Mouse (Mus musculus) hindbrain, embryonic 15.5 days (tissue): ENCODE data around the gene Dnajb12. TPM values are rescaled to one million over a fixed set of nuclear protein-coding genes. Genes with fewer than 3 reads are reported as not detected.

Experiments used
- ATAC-seq: fragments of 200-750 bp; cut with Nextera tagmentation; 2 replicates; pipeline ENCODE4 v1.8.0; 2017; ENCODE audit warnings: low read depth, moderate number of reproducible peaks, moderate TSS enrichment; ENCODE audit not compliant: low FRiP score
- H3K27ac ChIP-seq: fragments of 300-500 bp; sonication (generic); replicated peaks from 2 replicates; pipeline ENCODE4 v1.5.1; 2015; ENCODE audit warnings: mild to moderate bottlenecking, inconsistent platforms
- H3K27me3 ChIP-seq: fragments of 300-500 bp; sonication (generic); 2 replicates; pipeline ENCODE4 v1.6.1; 2015; ENCODE audit warnings: control low read depth, inconsistent platforms
- H3K36me3 ChIP-seq: fragments of 300-500 bp; sonication (generic); 2 replicates; pipeline ENCODE4 v1.6.1; 2015; ENCODE audit warnings: control low read depth, inconsistent platforms
- H3K4me1 ChIP-seq: fragments of 300-500 bp; sonication (generic); replicated peaks from 2 replicates; pipeline ENCODE4 v1.6.1; 2015; ENCODE audit warnings: control low read depth, inconsistent platforms
- H3K4me2 ChIP-seq: fragments of 300-500 bp; sonication (generic); 2 replicates; pipeline ENCODE4 v1.6.1; 2015; ENCODE audit warnings: moderate library complexity, mild to moderate bottlenecking, inconsistent platforms
- H3K4me3 ChIP-seq: fragments of 300-500 bp; sonication (generic); 2 replicates; pipeline ENCODE4 v1.5.1; 2015; ENCODE audit warnings: mild to moderate bottlenecking, inconsistent platforms
- H3K9ac ChIP-seq: fragments of 300-500 bp; sonication (generic); 2 replicates; pipeline ENCODE4 v1.6.1; 2015; ENCODE audit warnings: inconsistent platforms
- H3K9me3 ChIP-seq: fragments of 300-500 bp; sonication (generic); 2 replicates; pipeline ENCODE4 v1.6.1; 2016; ENCODE audit warnings: control low read depth, inconsistent platforms
- WGBS: fragments of 180-500 bp; shearing (Covaris S2); methylation state at CpG from one replicate; pipeline ENCODE4 v1.1.7; 2015; 5-methylcytosine and 5-hydroxymethylcytosine counted together
- polyA plus RNA-seq: library from polyadenylated mRNA; unstranded; fragments of >200 nt; fragmentation: Nextera tagmentation; extraction: Ambion mirVana; gene quantifications from 2 replicates; pipeline ENCODE4 v1.2.1, GENCODE M21; 2015

The Dnajb12 gene
- polyA plus RNA-seq, 1 experiment from 2014 or later, result 24.6 TPM

DNA sequence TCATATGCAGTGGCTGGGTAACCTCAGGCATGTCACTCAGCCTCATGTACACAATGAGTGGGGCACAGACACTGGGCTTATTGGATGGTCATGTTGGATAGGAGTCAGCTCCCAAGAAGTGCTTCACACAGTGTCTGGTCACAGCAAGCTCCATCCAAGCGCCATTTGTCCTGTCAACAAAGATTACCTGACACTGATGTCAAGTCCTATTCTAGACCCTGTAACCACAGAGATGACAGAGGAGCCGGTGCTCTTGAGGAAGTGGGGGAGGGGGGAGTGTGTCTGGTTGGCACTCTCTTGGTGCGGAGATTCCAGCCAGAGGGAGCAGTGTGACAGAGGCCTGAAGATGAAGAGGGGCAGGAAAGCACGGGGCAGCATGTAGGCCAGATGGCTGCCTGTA is 21.6 kb downstream of the Dnajb12 start:
- WGBS, result 35% methylated on average over 4 of the region's 4 CpGs
- no peak overlapping the region for H3K4me2 ChIP-seq
- H3K9me3 ChIP-seq, result no peaks in the 10 kb centered on the region
- ATAC-seq, result no peak
- H3K36me3 ChIP-seq, result peaks cover 4% of the 10 kb centered on the region; the same call in 1 of the 2 replicates
- H3K4me1 ChIP-seq, result peaks cover 72% of the 10 kb centered on the region
- H3K27ac ChIP-seq, result peak overlapping the region; percentile 95
- no peak overlapping the region for H3K4me3 ChIP-seq
- H3K9ac ChIP-seq, result no peak overlapping the region
- no peaks in the 10 kb centered on the region for H3K27me3 ChIP-seq

- Histone ChIP-seq H3K27ac (peak overlapping the region; percentile 95), H3K4me2 (no peak overlapping the region), H3K27me3 (no peaks in the 10 kb centered on the region), H3K36me3 (no peaks in the 10 kb centered on the region), H3K4me1 (peaks cover 66% of the 10 kb centered on the region), H3K4me3 (no peak overlapping the region), H3K9me3 (no peaks in the 10 kb centered on the region), H3K9ac (no peak overlapping the region)
- 96% methylated on average over 1 of the region's 1 CpGs for WGBS
- no peak for ATAC-seq
These were observed 22.1 kb downstream of the Dnajb12 start for GRCm38 (mm10) chr10:59901463-59901862.

GRCm38 (mm10) chr10:59901986-59902605 is 22.7 kb downstream of the Dnajb12 start:
- WGBS, result 61% methylated on average over 8 of the region's 8 CpGs
- no peak overlapping the region for H3K4me3 ChIP-seq
- no peaks in the 10 kb centered on the region for H3K9me3 ChIP-seq
- no peaks in the 10 kb centered on the region for H3K36me3 ChIP-seq
- H3K27ac ChIP-seq, result 0 out of 2 replicates have a peak overlapping the region, but pooled peaks have one; percentile 9
- peaks cover 60% of the 10 kb centered on the region for H3K4me1 ChIP-seq
- ATAC-seq, result no peak
- H3K27me3 ChIP-seq, result no peaks in the 10 kb centered on the region
- no peak overlapping the region for H3K4me2 ChIP-seq
- 0 out of 2 replicates have a peak overlapping the region, but pooled peaks have one; percentile 2 for H3K9ac ChIP-seq

GRCm38 (mm10) chr10:59902606-59902990 is 23.2 kb downstream of the Dnajb12 start:
- Histone ChIP-seq H3K4me3 (no peak overlapping the region), H3K4me1 (peaks cover 58% of the 10 kb centered on the region), H3K36me3 (no peaks in the 10 kb centered on the region), H3K9me3 (no peaks in the 10 kb centered on the region), H3K4me2 (no peak overlapping the region), H3K27ac (peak overlapping the region; percentile 9; the same call in 1 of the 2 replicates), H3K9ac (no peak overlapping the region), H3K27me3 (no peaks in the 10 kb centered on the region)
- 60% methylated on average over 8 of the region's 8 CpGs for WGBS
- no peak for ATAC-seq

DNA sequence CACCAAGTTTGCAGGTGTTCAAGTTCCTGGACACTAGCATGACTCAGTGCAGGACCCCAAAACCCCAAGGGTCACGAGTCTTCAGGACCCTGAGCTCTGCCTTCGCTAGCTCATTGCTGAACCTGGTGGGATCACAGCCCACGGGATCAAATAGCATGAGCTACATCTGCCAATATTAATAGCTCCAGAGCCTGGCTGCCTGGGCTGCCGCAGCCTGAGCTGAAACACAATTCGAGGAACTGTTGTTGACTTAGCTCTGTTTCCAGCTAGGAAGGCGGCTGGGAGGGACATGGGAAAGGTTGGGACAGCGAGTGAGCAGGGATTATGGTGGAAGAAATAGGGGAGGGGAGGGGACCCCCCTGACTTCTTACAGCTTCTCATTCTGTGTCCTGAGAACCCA is 23.8 kb downstream of the Dnajb12 start:
- H3K27ac ChIP-seq, result no peak overlapping the region; the same call in 1 of the 2 replicates
- H3K36me3 ChIP-seq, result no peaks in the 10 kb centered on the region
- no peaks in the 10 kb centered on the region for H3K27me3 ChIP-seq
- peaks cover 58% of the 10 kb centered on the region for H3K4me1 ChIP-seq
- no peak overlapping the region for H3K4me2 ChIP-seq
- WGBS, result 44% methylated on average over 7 of the region's 7 CpGs
- no peaks in the 10 kb centered on the region for H3K9me3 ChIP-seq
- ATAC-seq, result no peak
- no peak overlapping the region for H3K4me3 ChIP-seq
- no peak overlapping the region for H3K9ac ChIP-seq

DNA sequence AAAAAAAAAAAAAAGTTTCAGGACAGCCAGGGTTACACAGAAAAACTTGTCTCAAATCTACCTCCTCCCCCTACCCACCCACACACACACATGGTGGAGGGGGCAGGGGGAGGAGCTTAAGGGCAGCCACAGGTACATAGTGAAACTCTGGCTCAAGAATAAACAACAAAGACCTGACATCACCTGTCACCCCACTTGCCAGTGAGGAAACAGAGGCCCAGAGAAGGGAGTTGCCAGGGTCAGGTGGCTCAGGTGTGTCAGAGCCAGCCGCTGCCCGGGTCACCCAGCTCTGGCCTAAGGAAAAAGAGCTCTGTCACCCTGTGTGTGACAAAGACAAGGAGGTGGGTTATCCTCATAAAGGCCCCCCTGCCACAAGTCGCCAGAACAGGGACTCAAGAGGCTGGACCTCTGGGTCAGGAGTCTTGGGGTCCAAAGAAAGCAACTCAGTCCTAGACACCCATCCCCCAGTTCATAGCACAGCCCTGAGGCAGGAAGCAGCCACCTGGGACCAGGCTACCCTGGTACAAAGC is 27.8 kb downstream of the Dnajb12 start:
- H3K4me2 ChIP-seq, result no peak overlapping the region
- no peak for ATAC-seq
- H3K27me3 ChIP-seq, result no peaks in the 10 kb centered on the region
- H3K4me1 ChIP-seq, result peaks cover 47% of the 10 kb centered on the region
- no peaks in the 10 kb centered on the region for H3K36me3 ChIP-seq
- no peak overlapping the region for H3K9ac ChIP-seq
- H3K9me3 ChIP-seq, result no peaks in the 10 kb centered on the region
- WGBS, result 66% methylated on average over 3 of the region's 3 CpGs
- H3K27ac ChIP-seq, result no peak overlapping the region
- H3K4me3 ChIP-seq, result no peak overlapping the region

DNA sequence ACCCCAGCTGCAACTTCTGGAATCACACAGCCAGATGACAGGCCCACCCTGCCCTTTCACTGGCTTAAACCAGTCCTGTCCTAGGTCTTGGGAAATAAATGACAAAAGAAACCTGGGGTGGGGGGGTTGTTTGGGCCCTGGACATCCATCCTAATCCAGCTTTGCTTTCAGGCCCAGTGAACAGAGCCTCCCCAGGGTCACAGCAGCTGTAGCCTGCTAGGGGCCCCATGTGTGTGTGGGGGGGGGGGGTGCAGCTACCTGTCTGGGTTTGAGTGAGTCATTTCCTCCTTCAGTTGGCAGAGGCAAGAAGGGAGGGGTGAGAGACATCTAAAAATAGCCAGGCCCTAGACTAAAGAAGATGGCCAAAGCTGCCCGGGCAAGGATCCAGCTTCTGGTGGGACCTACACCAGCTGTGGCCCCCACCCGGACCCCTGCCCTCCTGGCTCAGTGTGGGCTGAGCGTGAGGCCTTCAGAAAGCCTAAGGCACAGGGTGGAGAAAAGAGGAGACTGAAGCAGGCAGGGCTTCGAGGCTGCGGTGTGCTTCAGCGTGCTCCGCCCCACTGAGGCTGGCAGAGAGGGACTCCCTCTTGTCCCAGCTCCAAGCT is 28.4 kb downstream of the Dnajb12 start:
- ATAC-seq, result peak; percentile 12; the same call in 1 of the 2 replicates
- H3K4me3 ChIP-seq, result no peak overlapping the region
- H3K27ac ChIP-seq, result no peak overlapping the region
- WGBS, result 24% methylated on average over 7 of the region's 7 CpGs
- no peak overlapping the region for H3K4me2 ChIP-seq
- no peaks in the 10 kb centered on the region for H3K27me3 ChIP-seq
- H3K36me3 ChIP-seq, result no peaks in the 10 kb centered on the region
- H3K4me1 ChIP-seq, result peaks cover 46% of the 10 kb centered on the region
- H3K9me3 ChIP-seq, result no peaks in the 10 kb centered on the region
- H3K9ac ChIP-seq, result no peak overlapping the region

- no peak for ATAC-seq
- H3K36me3 ChIP-seq, result no peaks in the 10 kb centered on the region
- 47% methylated on average over 7 of the region's 7 CpGs for WGBS
- no peak overlapping the region for H3K4me3 ChIP-seq
- H3K27me3 ChIP-seq, result no peaks in the 10 kb centered on the region
- peak overlapping the region; percentile 22; the same call in 1 of the 2 replicates for H3K27ac ChIP-seq
- no peaks in the 10 kb centered on the region for H3K9me3 ChIP-seq
- H3K9ac ChIP-seq, result no peak overlapping the region
- H3K4me2 ChIP-seq, result 0 out of 2 replicates have a peak overlapping the region, but pooled peaks have one; percentile 27
- H3K4me1 ChIP-seq, result peaks cover 40% of the 10 kb centered on the region
These were observed 29.5 kb downstream of the Dnajb12 start for GRCm38 (mm10) chr10:59908776-59909315.

- WGBS, result 9% methylated on average over 14 of the region's 14 CpGs
- H3K4me2 ChIP-seq, result peak overlapping the region; percentile 27
- ATAC-seq, result 0 out of 2 replicates have a peak, but pooled peaks have one; percentile 17
These were observed 30.0 kb downstream of the Dnajb12 start for GRCm38 (mm10) chr10:59909357-59909847.

DNA sequence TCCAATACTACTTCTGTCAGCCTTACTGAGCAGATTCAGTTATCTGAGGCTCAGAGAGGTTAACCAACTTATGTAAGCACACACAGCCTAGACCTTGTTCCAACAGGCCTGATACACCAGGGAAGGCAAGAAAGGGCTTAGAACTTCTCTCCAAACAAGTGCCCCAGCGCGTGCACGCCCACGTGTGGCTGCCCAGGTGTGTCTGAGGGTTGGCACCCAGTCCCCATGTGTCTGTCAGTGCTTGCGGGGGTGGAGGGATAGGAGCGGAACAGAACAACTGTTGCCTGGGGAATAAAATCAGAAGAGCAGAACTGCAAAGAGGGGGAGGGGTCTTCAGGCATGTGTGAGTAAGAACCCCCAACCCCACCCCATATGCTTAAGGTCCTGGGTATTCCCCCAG is 31.7 kb downstream of the Dnajb12 start:
- 0 out of 2 replicates have a peak, but pooled peaks have one; percentile 16 for ATAC-seq
- Histone ChIP-seq H3K36me3 (no peaks in the 10 kb centered on the region), H3K9ac (no peak overlapping the region), H3K9me3 (no peaks in the 10 kb centered on the region), H3K4me1 (peaks cover 42% of the 10 kb centered on the region), H3K27ac (no peak overlapping the region), H3K4me3 (no peak overlapping the region), H3K27me3 (no peaks in the 10 kb centered on the region), H3K4me2 (peak overlapping the region; percentile 45)
- WGBS, result 22% methylated on average over 6 of the region's 6 CpGs

More at GRCm38 (mm10) chr10:59909357-59909847, 30.0 kb downstream of the Dnajb12 start:
- Histone ChIP-seq H3K36me3 (no peaks in the 10 kb centered on the region), H3K9me3 (no peaks in the 10 kb centered on the region), H3K27me3 (no peaks in the 10 kb centered on the region), H3K9ac (peak overlapping the region; percentile 16), H3K4me1 (peaks cover 40% of the 10 kb centered on the region), H3K27ac (peak overlapping the region; percentile 22), H3K4me3 (no peak overlapping the region)

GRCm38 (mm10) chr10:59911561-59912198 is 32.3 kb downstream of the Dnajb12 start:
- 4% methylated on average over 25 of the region's 25 CpGs for WGBS
- Histone ChIP-seq H3K4me1 (peaks cover 48% of the 10 kb centered on the region), H3K9me3 (no peaks in the 10 kb centered on the region), H3K27ac (no peak overlapping the region), H3K27me3 (no peaks in the 10 kb centered on the region), H3K36me3 (no peaks in the 10 kb centered on the region), H3K4me3 (no peak overlapping the region), H3K9ac (no peak overlapping the region), H3K4me2 (peak overlapping the region; percentile 45)
- ATAC-seq, result 0 out of 2 replicates have a peak, but pooled peaks have one; percentile 9
